Mouse (Mus musculus): ENCODE data around the gene Mitd1.

Mitd1 gene

GRCm38 (mm10) chr1:37890025-37890652 is at the start of gene Mitd1, which contains the start of gene Mrpl30:
Mitd1 (minus strand) TSS chr1:37890411.
Mrpl30 (plus strand) TSS chr1:37890477.
- in situ Hi-C loops (cut with MboI; ENCODE audit: unreplicated experiment in 2 of 2): loop anchor here (5.0 to 25.0 kb wide), 5 partner anchors 107 to 897 kb away; partner anchors contain the start of genes Eif5b (in 1 of the 2) and Txndc9 (in 1 of the 2)

DNA sequence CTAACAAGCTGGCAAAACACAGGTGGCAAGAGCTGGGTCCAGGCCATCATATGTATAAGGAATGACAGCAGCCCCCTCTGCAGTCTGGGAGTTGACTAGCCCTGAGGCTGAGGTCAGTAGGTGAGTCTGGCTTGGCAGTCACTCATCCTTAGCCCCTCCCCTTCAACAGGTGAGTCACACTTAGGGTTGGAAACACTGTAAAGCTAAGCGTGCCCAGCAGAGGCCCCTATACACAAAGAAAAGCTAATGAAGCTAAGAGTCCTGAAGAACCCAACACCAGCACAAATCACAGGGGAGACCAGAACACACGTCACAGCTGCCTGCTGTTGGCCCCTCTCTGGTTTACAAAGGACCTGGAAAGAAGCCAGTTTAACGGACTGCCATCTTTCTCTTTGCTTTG is 41.6 kb upstream of the Mitd1 start:
- in situ Hi-C loops (cut with MboI; ENCODE audit: unreplicated experiment in 2 of 2): no loop called here

- in situ Hi-C loops (cut with MboI; ENCODE audit: unreplicated experiment in 2 of 2): no loop called here
Measured at GRCm38 (mm10) chr1:37925971-37926370, 35.8 kb upstream of the Mitd1 start.

DNA sequence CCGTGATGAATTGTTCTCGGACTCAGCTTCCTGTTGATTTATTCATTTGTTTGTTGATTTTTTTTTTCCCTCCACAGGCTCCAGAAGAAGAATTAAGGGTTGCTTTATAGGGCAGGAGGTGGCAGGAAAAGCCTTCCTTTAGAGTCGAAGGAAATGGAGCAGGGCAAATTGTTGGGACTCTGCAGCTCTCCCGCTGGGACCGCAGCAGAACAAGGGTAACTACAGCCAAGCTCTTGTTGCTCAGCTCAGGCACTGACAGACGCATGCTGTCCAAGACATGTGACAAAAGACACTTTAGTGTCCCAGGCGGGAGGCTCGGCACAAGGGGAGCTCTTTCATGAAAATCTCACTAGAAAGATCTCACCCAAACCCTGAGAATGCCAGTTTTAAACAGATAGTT is 32.3 kb upstream of the Mitd1 start:
- in situ Hi-C loops (cut with MboI; ENCODE audit: unreplicated experiment in 2 of 2): no loop called here

DNA sequence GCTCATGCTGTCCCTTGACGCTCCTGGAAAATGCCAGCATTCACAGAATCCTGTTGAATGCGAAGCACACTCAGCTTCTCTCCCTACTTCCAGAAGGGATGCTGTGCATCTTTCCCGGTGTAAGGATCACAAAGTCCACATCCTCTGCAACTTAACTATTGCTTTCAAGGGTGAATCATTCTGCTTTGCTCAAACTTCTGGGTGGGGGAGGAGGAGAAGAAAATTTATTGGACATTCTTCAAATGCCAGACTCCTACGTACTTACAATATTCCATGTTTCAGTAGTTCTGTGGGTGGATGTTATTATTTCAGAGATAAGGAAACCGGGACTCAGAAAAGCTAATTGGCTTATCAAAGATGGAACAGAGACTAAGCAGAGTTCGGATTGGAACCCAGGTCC is 27.9 kb upstream of the Mitd1 start:
- in situ Hi-C loops (cut with MboI; ENCODE audit: unreplicated experiment in 2 of 2): no loop called here

DNA sequence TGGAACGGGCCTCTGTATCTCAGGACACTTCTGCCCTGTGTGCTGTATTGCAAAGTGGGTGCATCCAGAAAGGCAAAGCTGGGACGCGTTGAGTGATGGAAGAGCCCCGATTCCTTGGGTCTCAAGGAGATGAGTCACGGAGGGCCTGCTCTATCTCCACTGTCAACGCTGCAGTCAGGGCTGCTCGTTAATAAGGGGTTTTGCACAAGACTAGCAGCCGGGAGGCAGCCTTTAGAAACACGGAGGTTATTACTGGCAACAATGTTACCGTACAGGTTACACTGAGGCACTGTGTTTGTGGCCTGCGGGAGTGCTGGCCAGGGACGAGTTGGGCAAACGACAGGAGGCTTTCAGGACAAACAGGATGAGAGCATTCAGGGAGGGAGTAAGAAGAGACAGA is 27.5 kb upstream of the Mitd1 start:
- in situ Hi-C loops (cut with MboI; ENCODE audit: unreplicated experiment in 2 of 2): no loop called here

- in situ Hi-C loops (cut with MboI; ENCODE audit: unreplicated experiment in 2 of 2): no loop called here
Measured at GRCm38 (mm10) chr1:37916393-37916792, 26.2 kb upstream of the Mitd1 start, which contains the start of gene Lyg2. Lyg2 (minus strand) TSS chr1:37916493.

- in situ Hi-C loops (cut with MboI; ENCODE audit: unreplicated experiment in 2 of 2): no loop called here
Measured at GRCm38 (mm10) chr1:37912751-37913150, 22.5 kb upstream of the Mitd1 start.

DNA sequence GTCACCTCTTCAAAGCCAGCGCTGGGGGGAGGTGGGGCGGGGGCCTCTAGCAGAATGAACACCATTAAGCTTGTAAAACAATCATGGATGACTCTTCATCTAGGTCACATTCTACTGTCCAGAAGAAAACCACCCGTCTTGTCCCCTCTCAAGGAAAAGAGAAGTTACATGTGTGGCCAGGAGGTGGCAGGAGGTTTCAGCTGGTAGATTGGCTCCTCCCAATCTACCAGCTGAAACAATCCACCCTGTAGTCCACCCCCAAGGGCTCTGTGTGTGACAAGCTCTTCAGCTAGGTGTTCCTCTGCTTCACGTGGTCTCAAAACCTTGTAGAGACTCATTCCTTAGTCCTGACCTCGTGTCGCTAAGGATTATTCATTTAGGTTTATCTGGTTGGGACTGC is 13.0 kb upstream of the Mitd1 start:
- in situ Hi-C loops (cut with MboI; ENCODE audit: unreplicated experiment in 2 of 2): no loop called here

GRCm38 (mm10) chr1:37900288-37900687 is 10.1 kb upstream of the Mitd1 start:
- in situ Hi-C loops (cut with MboI; ENCODE audit: unreplicated experiment in 2 of 2): no loop called here

GRCm38 (mm10) chr1:37899816-37900215 is 9.6 kb upstream of the Mitd1 start:
- in situ Hi-C loops (cut with MboI; ENCODE audit: unreplicated experiment in 2 of 2): loop anchor here (5.0 to 25.0 kb wide), 5 partner anchors 87 to 887 kb away; no protein-coding TSS in a partner anchor

DNA sequence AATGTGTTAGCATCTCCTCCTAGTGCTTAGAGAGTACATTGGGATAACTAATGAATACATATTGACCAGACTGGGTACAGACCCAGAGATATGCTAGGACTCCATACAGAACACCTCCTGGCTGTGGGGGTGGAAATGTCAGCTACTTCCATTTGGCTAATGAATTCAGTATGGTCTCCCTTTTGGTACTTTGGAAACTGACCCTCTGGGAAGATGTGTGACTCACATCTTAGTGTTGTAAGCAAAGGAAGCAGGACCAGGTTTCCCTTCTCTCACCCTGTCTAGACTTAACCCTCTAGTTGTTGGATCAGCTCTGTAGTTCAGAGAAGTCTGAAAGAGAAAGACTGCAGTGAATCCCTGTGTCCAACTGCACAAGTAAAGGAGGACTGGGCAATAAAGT is 4.4 kb upstream of the Mitd1 start:
- in situ Hi-C loops (cut with MboI; ENCODE audit: unreplicated experiment in 2 of 2): loop anchor here (5.0 to 25.0 kb wide), 6 partner anchors 93 to 893 kb away; partner anchors contain the start of genes Eif5b (in 1 of the 2) and Txndc9 (in 1 of the 2)

DNA sequence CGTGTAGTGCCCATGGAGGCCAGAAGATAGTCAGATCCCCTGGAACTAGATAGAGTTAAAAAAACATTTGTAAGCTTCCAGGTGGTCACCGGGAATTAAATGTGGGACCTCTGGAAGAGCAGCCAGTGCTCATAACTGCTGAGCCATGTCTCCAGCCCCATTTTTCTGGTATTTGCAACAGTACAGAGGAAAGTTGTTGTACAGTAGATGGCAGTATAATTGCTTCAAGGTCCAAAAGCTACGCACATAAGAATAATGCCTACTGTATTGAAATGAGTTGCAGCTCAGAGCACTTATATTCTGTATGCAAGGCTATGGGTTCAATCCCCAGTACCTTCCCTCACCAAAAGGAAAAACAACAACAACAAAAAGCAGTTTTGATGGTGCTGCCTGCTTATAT is 1.2 kb upstream of the Mitd1 start:
- in situ Hi-C loops (cut with MboI; ENCODE audit: unreplicated experiment in 2 of 2): loop anchor here (5.0 to 25.0 kb wide), 5 partner anchors 106 to 896 kb away; partner anchors contain the start of genes Eif5b (in 1 of the 2) and Txndc9 (in 1 of the 2)

GRCm38 (mm10) chr1:37889206-37889605 is 1.0 kb downstream of the Mitd1 start:
- in situ Hi-C loops (cut with MboI; ENCODE audit: unreplicated experiment in 2 of 2): loop anchor here in 1 of 2 experiments (25.0 kb wide), 2 partner anchors 273 to 898 kb away; no protein-coding TSS in a partner anchor

GRCm38 (mm10) chr1:37884451-37884850 is 5.8 kb downstream of the Mitd1 start:
- in situ Hi-C loops (cut with MboI; ENCODE audit: unreplicated experiment in 2 of 2): loop anchor here in 1 of 2 experiments (25.0 kb wide), 2 partner anchors 278 to 903 kb away; no protein-coding TSS in a partner anchor

- in situ Hi-C loops (cut with MboI; ENCODE audit: unreplicated experiment in 2 of 2): loop anchor here in 1 of 2 experiments (25.0 kb wide), 2 partner anchors 279 to 904 kb away; no protein-coding TSS in a partner anchor
Measured at GRCm38 (mm10) chr1:37883411-37883810, 6.8 kb downstream of the Mitd1 start.

DNA sequence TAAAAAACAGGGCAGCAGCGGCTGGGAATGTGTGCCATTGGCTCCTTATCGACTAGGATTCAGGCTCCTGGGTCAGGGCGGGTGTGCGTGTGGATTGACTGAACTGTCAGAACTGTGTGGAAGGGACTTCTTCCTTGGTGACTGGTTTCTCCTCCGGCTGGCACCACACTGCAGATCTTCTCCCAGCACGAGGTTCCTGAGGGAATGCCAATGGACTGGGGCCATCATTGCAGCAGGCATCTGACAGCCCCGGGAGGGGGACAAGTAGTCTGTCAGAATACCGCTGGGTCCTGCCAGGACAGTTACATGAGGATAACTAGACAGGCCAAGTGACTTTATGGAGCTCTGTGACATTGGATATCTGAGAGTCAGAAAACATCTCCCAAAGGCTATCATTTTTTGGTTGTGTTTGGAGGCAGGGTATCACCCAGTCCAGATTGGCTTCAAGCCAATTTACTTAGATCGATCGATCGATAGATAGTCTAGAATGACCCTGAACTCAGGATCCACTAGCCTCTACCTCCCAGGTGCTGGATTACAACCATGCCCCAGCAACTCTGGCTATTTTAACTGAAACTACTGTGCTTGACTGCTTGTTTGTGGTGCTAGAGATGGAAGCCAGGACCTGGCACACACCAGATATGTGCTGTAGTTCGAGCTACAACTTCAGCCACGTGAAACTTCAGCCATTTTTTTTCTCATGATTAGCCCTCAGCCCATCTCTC is 12.3 kb downstream of the Mitd1 start:
- in situ Hi-C loops (cut with MboI; ENCODE audit: unreplicated experiment in 2 of 2): loop anchor here in 1 of 2 experiments (25.0 kb wide), 2 partner anchors 284 to 909 kb away; no protein-coding TSS in a partner anchor

- in situ Hi-C loops (cut with MboI; ENCODE audit: unreplicated experiment in 2 of 2): loop anchor here (25.0 kb wide), 3 partner anchors 411 to 1161 kb away; partner anchors contain the start of genes 4933424G06Rik (in 1 of the 2) and Actr1b (in 1 of the 2)
Measured at GRCm38 (mm10) chr1:37873157-37873556, 17.1 kb downstream of the Mitd1 start.

DNA sequence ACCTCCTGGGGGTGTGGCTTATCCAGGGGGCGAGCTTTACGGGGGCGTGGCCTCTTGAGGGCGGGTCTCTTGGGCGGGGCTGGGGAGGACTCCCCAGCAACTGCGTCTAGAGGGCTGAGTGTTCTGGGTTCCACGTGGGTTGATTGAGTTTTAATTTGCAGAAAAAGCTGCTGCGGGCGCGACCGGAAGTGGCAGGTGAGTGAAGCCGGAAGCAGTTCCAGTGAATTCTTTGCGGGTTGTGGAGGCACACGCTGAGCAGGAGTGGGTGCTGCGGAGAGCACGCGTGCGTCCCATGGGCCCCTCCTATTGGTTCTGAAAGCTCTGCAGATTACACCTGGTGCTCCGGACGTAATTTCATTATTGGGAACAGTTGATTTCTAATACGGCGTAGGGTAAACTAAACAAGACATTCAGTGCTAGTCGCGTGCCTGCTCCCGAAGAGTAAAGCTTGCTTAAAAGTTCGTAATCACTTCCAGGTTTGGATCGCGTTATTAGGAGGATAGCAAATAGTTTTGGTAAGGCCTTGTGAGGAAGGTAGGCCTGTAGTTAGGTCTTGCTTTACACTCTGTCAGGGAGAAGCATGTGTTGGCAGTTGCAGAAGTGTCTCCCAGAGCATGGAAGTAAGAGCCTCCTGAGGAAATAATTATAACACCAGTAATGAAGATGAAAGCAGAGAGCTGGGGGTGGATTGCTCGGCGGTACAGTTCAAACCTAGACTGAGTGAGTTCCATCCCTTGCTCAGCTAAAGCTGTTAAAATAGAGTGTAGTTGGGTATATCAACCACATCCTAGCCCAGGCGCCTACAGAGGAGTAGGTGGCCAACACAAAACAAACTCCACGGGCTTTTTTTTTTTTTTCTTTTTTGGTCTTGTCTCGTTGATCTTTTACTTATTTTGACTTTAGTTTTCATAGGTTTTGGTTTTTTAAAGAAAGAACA is 17.8 kb downstream of the Mitd1 start:
- in situ Hi-C loops (cut with MboI; ENCODE audit: unreplicated experiment in 2 of 2): loop anchor here (25.0 kb wide), 3 partner anchors 410 to 1160 kb away; partner anchors contain the start of genes 4933424G06Rik (in 1 of the 2) and Actr1b (in 1 of the 2)

DNA sequence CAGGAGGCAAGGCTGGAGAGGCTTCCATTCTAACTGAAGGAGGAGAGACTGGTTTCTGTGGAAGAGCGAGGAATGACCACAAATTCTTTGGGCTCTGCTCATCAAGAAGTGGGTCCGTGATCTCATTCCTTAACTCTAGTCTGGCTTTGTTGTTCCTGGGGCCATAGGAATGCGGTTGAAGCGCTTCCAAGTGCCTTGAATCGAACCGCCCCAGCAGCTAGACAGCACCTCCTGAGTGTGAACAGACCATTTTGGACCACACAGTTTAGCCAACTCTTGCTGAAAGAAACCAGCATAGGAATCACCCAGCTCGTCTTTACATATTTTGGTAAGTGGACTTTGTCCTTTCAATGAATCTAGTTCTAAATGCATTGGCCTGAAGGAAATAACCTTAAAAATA is 18.5 kb downstream of the Mitd1 start, which contains the start of gene Lipt1:
Gene Lipt1, plus strand, starts transcription at position 35 of the 400 bp plus-strand sequence.
- in situ Hi-C loops (cut with MboI; ENCODE audit: unreplicated experiment in 2 of 2): loop anchor here (25.0 kb wide), 3 partner anchors 409 to 1159 kb away; partner anchors contain the start of genes 4933424G06Rik (in 1 of the 2) and Actr1b (in 1 of the 2)
